Mouse (Mus musculus): ENCODE results near the gene Ppp4r1. TPM values are rescaled to one million over a fixed set of nuclear protein-coding genes. Genes with fewer than 3 reads are reported as not detected.
A peak's percentile ranks its signal among the peaks of the same experiment; 100 is the strongest.

Ppp4r1 gene
- polyA plus RNA-seq (2012; ENCODE audit: insufficient read depth, insufficient read length, low replicate concordance, missing spikeins), result not detected in 2 replicates

DNA sequence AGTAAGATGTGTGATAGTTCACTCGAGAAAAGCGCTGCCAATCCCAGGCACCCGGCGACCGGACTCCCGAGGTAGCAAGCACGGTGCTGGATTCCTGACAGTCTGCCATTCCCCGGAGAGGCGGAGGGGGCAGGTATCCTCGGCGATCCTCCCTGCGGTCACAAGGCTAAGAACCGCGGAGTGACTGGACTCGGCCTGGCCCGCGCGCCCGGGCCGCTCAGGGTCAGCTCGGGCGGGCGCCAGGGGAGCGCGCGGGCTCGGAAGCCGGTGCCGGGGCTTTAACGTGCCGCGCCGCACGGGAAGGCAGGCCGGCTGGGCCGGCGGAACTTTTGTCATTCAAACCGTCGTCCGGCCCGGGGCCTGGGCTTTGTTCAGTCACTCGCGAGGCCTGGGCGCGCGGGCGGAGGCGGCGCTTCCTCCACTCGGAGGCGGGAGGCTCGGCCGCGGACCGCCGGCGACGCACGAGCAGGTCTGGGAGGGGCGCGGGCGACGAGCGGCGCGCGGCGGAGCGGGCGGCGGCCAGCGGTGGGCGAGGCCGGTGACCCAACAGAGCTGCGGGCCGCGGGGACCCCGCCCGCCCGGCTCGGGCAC lies at the start of gene Ppp4r1:
TSS of gene Ppp4r1 (plus strand) at position 23 of the 591 bp plus-strand sequence.
- Histone ChIP-seq H3K27ac (ENCODE audit: insufficient read depth, low read depth, low read length) (peak within 1 kb of the TSS; percentile 63), H3K4me1 (ENCODE audit: control insufficient read depth, insufficient read depth, low read length) (peaks cover 6% of the 10 kb centered on the region), H3K4me3 (ENCODE audit: insufficient read depth, low read depth, low read length) (peak within 1 kb of the TSS; percentile 86)
- peak; percentile 27; the same call in 1 of the 2 replicates for TF ChIP-seq POLR2A (IDR thresholded peaks at IDR 0.05; ENCODE audit: insufficient read depth, low read depth, low read length)
- TF ChIP-seq CTCF (IDR thresholded peaks at IDR 0.05; ENCODE audit: insufficient read depth, low read depth, low read length), result no peak
- 2% methylated on average over 78 of the region's 81 CpGs for WGBS

DNA sequence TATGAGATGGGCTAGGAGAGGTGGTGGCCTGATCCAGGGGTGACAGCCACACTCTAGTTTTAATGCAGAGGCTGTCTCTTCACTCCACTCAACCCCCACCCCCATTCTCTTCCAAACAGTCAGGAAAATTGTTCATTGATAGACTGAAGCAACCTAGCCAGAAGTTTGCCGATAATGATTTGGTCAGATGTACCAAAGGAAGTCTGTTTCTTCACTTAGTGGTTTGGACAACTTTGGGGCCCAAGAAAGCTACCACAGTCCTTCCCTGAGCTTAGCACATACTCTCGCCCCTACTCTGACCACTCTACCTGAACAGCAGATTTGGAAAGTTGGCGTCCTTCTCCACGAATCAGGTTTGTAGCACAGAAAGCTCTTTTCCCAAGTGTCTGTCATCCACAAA lies 49.7 kb upstream of the Ppp4r1 start:
- Histone ChIP-seq H3K4me3 (ENCODE audit: insufficient read depth, low read depth, low read length) (no peak overlapping the region), H3K27ac (ENCODE audit: insufficient read depth, low read depth, low read length) (no peak overlapping the region), H3K4me1 (ENCODE audit: control insufficient read depth, insufficient read depth, low read length) (peaks cover 3% of the 10 kb centered on the region; the same call in 1 of the 2 replicates)
- no peak for TF ChIP-seq POLR2A (IDR thresholded peaks at IDR 0.05; ENCODE audit: insufficient read depth, low read depth, low read length)
- TF ChIP-seq CTCF (IDR thresholded peaks at IDR 0.05; ENCODE audit: insufficient read depth, low read depth, low read length), result no peak
- 75% methylated on average over 4 of the region's 4 CpGs for WGBS

DNA sequence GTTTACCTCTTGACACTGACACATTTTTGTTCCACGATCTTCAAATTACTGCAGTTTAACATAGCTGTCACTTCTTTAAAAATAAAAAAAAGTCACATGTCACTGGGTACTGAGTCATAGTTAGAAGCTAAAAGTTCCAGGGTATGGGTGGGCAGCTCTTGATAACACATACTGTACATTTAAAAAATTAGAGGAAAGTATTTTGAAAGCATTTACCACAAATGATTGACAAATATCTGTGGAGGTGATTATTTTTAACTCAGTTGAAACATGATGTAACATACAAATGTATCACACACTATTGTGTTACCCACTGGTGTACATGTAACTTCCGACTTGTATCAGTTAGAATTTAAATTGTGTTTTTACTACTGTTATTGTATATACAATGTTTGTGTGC lies 47.3 kb upstream of the Ppp4r1 start:
- TF ChIP-seq POLR2A (IDR thresholded peaks at IDR 0.05; ENCODE audit: insufficient read depth, low read depth, low read length), result no peak
- TF ChIP-seq CTCF (IDR thresholded peaks at IDR 0.05; ENCODE audit: insufficient read depth, low read depth, low read length), result no peak

DNA sequence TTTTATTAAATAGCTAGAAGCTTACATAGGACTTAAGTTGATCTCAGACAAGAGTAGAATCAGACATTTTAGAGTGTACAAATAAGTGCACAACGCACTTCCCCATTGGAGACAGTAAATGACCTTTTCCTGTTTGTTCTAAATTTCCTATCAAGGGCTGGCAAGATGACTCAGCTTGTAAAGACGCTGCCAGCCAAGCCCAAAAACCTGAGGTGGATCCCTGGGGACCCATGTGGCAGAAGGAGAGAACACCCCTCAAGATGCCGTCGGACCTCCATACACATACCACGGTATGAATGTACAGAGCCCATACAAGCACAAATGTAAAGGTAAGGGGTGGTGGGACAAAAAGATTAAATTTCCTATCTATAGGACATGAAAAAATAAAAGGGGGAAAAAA lies 45.2 kb upstream of the Ppp4r1 start:
- no peak overlapping the region for H3K4me3 ChIP-seq (ENCODE audit: insufficient read depth, low read depth, low read length)
- 82% methylated on average over 5 of the region's 5 CpGs for WGBS
- TF ChIP-seq POLR2A (IDR thresholded peaks at IDR 0.05; ENCODE audit: insufficient read depth, low read depth, low read length) (no peak), CTCF (IDR thresholded peaks at IDR 0.05; ENCODE audit: insufficient read depth, low read depth, low read length) (no peak)
- H3K4me1 ChIP-seq (ENCODE audit: control insufficient read depth, insufficient read depth, low read length), result peaks cover 6% of the 10 kb centered on the region; the same call in 1 of the 2 replicates
- H3K27ac ChIP-seq (ENCODE audit: insufficient read depth, low read depth, low read length), result no peak overlapping the region

More for the DNA sequence above, 47.3 kb upstream of the Ppp4r1 start:
- WGBS, result 96% methylated on average over 2 of the region's 2 CpGs
- H3K27ac ChIP-seq (ENCODE audit: insufficient read depth, low read depth, low read length), result no peak overlapping the region
- H3K4me1 ChIP-seq (ENCODE audit: control insufficient read depth, insufficient read depth, low read length), result peaks cover 4% of the 10 kb centered on the region; the same call in 1 of the 2 replicates
- no peak overlapping the region for H3K4me3 ChIP-seq (ENCODE audit: insufficient read depth, low read depth, low read length)

DNA sequence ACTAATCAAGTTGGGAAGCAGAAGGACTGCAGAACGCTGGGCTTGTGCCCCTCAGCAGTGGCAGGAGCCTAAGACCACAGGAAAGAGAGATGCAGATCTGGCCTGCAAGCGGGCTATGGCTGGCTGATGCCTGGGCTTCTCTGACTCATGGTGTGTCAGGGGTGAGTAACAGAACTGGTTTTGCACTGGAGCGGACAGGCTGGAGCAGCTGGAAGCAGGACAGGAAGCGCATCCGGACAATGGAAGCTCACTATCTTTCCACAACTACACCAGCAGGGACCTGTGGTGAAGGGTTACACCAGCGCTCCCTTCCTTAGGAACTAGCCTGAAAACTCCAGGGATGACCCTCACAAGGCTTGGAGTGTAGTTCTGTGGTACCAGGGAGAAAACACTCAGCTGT lies 44.8 kb upstream of the Ppp4r1 start:
- Histone ChIP-seq H3K4me1 (ENCODE audit: control insufficient read depth, insufficient read depth, low read length) (peaks cover 6% of the 10 kb centered on the region; the same call in 1 of the 2 replicates), H3K27ac (ENCODE audit: insufficient read depth, low read depth, low read length) (no peak overlapping the region), H3K4me3 (ENCODE audit: insufficient read depth, low read depth, low read length) (no peak overlapping the region)
- WGBS, result 74% methylated on average over 6 of the region's 6 CpGs
- no peak for TF ChIP-seq CTCF (IDR thresholded peaks at IDR 0.05; ENCODE audit: insufficient read depth, low read depth, low read length)
- no peak for TF ChIP-seq POLR2A (IDR thresholded peaks at IDR 0.05; ENCODE audit: insufficient read depth, low read depth, low read length)

DNA sequence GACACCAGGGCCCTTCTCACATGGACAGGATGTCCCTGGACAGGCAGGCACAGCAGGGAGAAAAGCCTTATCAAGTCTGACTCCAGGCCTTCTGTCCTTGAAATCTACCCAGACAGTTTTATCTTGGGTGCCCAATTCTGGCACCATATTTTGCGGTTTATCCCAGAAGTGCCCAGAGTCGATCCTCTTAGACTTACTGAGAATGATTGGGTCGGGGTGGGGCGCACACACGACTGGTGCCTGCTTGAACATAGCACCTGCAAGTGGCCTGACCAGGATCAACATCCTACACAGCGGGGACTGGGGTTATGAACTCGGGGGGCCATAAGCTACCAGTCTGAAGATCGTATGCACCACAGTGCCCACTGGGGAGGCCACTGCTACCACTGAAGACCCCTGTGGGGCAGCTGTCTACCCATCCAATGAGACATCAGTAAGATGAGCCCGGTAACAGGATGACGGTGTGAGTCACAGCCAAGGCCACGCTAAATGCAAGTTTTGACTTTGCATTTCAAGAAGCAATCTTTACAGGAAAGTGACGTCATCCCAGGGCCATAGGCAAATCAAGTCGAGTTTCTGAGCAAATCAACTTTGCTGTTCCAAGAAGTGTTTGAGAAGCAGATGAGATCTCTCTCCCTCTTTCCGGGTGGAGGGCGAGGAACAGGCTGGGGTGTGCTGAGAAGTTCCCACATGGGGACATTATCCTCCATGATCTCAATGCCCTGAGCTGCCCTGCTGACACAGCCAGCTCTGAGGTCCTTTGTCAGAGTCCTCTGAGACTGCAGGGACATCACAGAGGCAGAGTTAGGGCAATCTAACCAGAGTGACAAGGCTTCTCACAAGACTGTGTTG lies 42.3 kb upstream of the Ppp4r1 start:
- WGBS, result 91% methylated on average over 15 of the region's 15 CpGs
- Histone ChIP-seq H3K4me1 (ENCODE audit: control insufficient read depth, insufficient read depth, low read length) (peaks cover 12% of the 10 kb centered on the region), H3K27ac (ENCODE audit: insufficient read depth, low read depth, low read length) (no peak overlapping the region), H3K4me3 (ENCODE audit: insufficient read depth, low read depth, low read length) (no peak overlapping the region)
- TF ChIP-seq POLR2A (IDR thresholded peaks at IDR 0.05; ENCODE audit: insufficient read depth, low read depth, low read length), result no peak
- no peak for TF ChIP-seq CTCF (IDR thresholded peaks at IDR 0.05; ENCODE audit: insufficient read depth, low read depth, low read length)

DNA sequence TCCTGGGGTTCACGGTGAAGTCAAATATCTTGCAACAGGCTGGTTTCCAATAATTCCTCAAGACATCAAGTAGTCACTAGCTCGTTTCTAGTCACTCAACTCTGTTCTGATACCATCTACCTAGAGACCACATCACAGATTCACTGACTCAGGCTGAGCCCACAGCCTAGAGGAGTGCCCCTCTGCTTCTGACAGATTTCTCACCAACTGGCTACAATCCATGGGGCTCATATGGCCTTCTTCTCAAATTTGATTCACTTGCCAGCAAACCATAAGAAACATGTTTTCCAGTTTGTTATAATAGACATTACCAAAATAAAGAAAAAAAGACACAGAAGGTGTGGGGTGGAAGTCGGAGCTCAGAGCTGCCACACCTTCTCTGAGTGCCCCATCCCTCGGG lies 40.8 kb upstream of the Ppp4r1 start:
- Histone ChIP-seq H3K4me1 (ENCODE audit: control insufficient read depth, insufficient read depth, low read length) (peaks cover 15% of the 10 kb centered on the region), H3K4me3 (ENCODE audit: insufficient read depth, low read depth, low read length) (no peak overlapping the region), H3K27ac (ENCODE audit: insufficient read depth, low read depth, low read length) (no peak overlapping the region; the same call in 1 of the 2 replicates)
- no peak for TF ChIP-seq POLR2A (IDR thresholded peaks at IDR 0.05; ENCODE audit: insufficient read depth, low read depth, low read length)
- no peak for TF ChIP-seq CTCF (IDR thresholded peaks at IDR 0.05; ENCODE audit: insufficient read depth, low read depth, low read length)
- WGBS, result 92% methylated on average over 4 of the region's 4 CpGs

DNA sequence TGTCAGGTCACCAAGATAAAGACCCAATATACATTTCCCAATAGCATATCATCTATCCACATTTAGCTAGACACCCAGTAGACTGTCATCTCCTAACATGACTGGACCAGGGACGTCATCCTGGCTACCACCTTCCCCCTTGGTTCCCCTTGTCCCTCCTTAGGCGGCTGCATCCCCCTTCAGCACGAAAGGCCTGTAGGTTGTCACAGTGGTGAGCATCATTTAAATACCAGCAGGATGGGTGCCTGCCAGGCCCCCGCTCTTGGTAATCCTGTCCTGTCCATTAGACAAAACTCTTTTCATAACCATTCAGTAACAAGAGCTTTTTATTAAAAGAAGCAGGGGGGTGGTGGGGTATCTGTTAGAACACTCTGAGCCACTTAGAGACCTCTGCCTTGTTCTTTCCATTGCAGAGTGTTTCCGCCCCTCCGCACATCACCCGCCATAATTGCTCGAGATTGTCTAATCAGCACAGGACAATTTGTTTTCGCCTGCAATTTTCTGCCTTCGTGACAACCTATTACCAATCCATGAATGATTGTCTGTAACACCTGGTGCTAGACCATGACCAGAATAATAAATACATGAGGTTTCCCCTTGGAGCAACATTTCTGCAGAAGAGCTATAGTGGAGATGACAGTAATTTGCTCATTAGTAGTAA lies 40.0 kb upstream of the Ppp4r1 start:
- H3K4me3 ChIP-seq (ENCODE audit: insufficient read depth, low read depth, low read length), result no peak overlapping the region
- no peak for TF ChIP-seq CTCF (IDR thresholded peaks at IDR 0.05; ENCODE audit: insufficient read depth, low read depth, low read length)
- no peak for TF ChIP-seq POLR2A (IDR thresholded peaks at IDR 0.05; ENCODE audit: insufficient read depth, low read depth, low read length)
- H3K27ac ChIP-seq (ENCODE audit: insufficient read depth, low read depth, low read length), result no peak overlapping the region
- H3K4me1 ChIP-seq (ENCODE audit: control insufficient read depth, insufficient read depth, low read length), result peaks cover 15% of the 10 kb centered on the region
- WGBS, result 57% methylated on average over 10 of the region's 10 CpGs
